Mouse (Mus musculus) thymus, adult 18-20 months (tissue): ENCODE data around the gene Dhdds.
"Not testable (repeated sequence)": the region's sequence is repeated elsewhere in the genome, so short reads cannot be mapped to it uniquely, and the experiment has no call there.

Source experiments
- DNase-seq, 2 experiments: peaks; one replicate each; pipeline ENCODE4 v3.0.0; 2022; ENCODE audit warnings: mixed read lengths in 2 of 2

The Dhdds gene

DNA sequence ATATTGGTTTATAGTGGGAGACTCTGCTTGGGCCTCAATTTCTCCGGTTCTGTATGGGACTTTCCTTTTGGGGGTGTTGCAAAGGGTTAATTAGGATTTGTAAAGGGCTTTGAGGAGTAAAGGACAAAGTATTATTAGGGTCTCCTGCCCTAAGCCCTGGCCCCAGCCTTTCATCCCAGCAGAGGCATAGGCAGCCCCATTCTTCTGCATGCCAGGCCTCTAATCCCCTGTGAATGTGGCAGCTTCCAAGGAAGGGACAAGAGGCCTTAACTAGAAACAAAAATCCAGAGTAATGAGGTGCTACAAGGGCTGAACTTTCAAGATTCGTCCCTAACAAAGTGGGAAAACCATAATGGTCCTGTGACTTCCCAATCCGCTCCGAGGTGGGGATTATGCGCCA, 2.2 kb upstream of the Dhdds start:
- DNase-seq: no peak

DNA sequence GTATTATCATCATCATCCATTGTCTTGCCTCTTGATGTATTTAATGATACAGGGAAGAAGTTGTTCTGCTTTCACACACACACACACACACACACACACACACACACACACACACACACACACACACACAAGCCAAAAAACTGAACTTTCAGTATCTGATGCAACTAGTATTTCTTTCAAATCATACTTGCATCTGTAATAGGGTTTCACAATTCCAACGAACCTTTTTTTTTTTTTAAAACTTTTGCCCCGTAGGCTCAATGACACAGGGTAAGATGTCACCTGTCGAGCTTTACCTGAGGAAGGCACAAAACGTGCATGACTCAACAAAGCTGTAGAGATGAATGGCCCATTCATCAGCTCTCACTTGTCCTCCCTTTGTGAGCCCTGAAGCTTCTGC, 1.5 kb upstream of the Dhdds start:
- no peak for DNase-seq

DNA sequence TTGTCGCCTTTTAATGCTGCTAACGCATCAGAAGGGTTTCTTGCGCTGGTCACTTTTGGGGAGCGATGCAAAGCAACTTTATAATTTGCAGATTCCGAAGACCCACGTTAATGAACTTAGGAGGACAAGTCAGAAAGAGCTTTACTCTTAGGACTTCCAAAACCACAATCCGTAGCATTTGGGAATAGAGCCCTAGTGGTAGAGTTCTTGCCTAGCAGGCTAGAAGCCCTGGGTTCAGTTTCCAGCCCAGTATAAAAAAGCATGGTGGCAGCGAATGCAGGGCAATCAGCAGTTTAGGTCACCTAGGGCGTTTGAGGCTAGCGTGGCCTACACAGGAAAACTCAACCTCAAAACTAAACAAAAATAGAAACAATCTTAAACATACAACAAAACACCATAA, 992 bp upstream of the Dhdds start:
- DNase-seq: no peak

DNA sequence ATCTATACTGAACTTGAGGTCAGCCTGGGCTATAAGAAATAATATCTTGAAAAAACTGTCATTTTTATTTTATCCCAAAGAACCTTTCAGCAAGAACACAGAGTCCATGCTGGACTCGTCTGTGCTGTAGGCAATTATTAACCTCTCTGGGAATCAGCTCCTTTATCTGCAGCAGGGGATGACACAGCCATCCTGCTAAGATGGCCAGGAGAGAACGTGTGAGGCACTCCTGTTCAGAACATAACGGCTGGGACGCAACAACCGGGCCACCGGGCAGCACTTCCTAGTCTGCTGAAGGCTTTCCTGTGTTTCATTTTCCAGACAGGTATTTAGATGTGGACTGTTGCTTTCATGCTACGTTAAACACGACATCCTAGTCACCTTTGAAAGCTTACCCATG, 6.0 kb downstream of the Dhdds start:
- DNase-seq: no peak

DNA sequence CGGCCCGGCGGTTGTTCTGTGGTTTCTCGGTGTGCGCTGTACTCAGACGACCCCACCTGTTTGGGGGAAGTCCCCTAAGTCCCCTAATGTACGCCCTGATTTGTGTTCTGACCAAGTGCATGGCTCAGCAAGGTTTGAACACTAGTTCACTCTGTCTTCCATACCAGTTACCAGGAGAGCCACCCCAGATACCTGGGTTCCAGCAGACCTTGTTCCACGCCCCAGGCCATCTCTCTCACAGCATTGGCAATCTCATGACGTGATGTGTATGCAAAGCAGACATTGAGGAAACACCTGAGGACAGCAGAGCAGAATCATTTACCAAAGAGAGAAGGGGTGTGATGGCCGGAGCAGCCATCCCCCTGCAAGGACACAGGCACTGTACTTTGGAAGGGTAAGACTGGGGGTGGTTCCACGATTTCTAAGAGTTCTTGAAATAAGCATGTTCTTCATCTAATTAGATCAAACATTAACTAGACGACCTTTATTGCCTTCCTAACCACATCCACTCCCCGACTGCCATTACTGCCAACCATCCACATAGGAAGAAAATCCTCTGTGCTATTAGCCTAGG, 9.5 kb downstream of the Dhdds start:
- no peak for DNase-seq

DNA sequence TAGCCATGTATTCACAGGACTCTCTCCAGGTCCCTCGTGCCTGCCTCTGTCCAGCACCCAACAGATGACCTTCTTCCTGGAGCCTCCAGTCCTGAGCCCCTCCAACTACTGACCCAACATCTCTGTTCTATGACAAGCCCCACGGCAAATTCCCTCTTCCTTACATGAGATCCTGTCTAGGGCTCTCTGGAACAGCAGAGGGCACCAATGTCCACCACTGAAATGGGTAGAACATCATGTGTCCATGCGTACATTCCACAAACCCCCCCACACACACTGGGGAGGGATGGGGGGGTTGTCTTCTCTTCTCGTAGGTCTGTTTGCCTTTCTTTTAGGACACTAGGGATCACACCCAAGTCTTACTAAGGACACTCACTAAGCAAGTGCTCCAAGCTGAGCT, 10.7 kb downstream of the Dhdds start:
- no peak for DNase-seq

DNA sequence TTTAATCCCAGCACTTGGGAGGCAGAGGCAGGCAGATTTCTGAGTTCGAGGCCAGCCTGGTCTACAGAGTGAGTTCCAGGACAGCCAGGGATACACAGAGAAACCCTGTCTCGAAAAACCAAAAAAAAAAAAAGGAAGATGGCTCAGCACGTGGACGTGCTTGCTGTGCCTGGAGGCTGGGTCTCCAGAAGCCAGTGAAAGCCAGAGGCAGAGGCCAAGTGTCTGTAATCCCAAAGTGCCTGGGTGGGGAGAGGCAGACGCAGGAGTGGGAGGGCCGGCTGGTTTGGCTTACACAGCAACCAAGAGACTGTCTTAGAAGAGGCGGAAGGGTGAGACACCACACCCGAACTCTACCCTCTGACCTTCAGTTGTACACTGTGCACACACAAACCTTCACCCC, 12.4 kb downstream of the Dhdds start:
- not testable (repeated sequence) for DNase-seq

DNA sequence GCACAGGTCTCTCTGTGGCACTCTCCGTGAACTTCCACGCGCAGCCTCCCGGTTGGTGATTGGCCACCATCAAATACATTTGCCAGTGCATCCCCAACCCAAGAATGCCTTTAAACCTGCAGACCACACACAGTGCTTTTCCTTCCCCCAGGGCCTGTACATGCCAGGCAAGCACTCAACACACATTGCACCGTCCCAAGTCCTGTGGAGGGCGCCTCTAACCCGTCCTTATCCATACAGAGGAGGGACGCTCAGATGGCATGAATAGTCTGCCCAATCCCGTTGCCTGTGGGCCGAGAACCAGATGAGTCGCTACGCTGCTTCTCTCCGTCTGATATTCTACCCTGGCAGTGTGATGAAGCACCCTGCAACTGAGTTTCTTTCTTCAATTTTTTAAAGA, 17.8 kb downstream of the Dhdds start:
- no peak for DNase-seq

DNA sequence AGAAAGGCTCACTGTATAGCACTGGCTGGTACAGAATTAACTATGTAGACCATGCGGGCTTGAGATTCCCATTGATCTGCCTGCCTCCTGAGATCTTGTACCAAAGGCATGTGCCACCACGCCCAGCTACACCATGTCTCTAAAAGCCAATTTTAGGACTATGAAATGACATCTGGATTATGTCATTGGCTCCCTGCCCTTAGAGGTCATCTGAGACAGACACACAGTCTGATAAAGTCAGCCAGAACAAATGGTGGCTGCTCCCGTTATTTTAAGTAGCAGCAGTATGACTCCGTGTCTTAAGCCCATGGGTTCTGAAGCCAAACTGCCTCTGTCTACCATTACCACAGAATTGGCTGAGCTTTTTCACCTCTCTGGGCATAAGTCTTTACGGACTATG, 20.2 kb downstream of the Dhdds start:
- DNase-seq: no peak

DNA sequence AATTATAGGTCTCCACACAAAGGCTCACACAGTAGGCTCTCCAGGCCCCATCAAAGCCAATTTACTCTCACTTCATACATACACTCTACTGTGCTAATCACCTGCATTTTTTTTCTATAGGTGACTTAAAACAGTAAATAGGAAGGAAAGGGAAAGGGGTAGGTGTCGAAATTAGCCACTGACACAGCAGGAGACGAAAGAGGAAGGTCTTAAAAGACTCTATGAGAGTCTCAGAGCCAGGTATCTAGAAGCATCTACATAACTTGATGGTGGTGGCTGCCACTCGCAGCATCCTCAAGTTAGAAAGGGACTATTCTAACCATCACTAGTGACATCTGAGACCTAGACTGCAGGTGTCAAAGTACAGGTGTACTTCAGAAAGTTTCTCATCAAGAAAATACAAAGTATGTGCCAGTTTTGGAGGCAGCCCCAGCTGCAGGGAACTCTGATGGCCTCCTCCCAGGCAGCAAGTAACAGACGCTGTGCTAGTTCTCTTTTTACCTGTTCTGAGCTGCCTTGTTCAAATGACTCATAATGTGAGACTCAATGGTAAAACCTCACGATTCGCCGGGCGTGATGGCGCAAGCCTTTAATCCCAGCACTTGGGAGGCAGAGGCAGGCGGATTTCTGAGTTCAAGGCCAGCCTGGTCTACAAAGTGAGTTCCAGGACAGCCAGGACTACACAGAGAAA, 22.6 kb downstream of the Dhdds start:
- DNase-seq: no peak

DNA sequence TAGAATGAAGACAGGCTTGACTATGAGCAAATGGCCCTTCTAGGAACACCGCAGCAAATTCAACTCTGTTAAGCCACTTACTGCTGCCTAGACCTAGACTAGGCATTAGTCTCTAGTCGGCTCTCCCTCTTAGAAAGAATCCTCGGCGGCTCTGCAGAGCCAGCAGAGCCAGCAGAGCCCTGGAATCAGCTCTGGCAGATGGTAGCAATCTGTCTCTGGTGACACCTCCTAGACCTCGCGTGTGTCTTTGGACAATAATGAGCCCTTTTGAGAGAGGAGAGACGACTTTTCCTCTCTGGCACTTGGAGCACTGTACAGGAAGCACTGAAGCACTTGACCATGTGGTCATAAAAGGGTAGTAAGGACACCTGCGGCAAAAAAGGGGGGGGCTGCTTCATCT, 29.0 kb downstream of the Dhdds start:
- DNase-seq: no peak

DNA sequence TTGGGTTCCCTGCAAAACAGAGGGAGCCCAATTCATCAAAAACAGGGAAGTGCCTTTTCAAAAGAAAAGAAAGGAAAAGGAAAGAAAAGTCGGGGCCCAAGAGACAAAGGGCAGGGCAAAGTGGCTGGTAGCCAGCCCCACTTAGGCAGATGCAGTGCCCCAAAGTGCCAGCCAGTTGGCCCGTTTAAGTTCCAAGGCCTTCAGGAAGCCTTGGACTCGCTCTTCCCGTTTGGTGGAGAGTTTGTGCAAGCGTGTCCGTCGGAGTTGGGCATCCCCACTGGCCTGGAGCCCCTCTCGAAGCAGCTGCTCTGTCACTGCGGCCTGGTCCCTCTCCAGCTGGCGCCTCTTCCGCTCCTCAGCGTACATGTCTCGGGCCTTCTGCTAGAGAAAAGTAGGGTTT, 29.8 kb downstream of the Dhdds start:
- no peak for DNase-seq

DNA sequence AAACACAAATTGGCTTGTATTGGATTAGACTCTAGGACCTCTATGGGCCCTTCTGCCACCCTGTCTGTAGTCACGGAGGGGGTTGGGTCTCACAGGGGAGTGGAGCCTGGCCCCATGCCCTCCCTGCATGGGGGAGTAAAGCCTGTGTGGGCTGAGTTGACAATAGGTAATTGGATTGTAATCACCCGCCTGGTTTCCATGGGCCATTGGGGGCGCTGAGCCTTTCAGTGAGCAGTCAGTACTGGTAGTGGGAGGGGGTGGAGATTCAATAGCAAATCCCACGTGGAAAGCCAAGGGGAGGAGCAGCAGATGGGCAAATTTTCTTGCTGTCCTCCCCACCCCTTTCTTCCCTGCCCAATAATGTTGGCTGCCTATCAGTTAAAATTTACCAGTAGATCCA, 30.5 kb downstream of the Dhdds start:
- DNase-seq: no peak

DNA sequence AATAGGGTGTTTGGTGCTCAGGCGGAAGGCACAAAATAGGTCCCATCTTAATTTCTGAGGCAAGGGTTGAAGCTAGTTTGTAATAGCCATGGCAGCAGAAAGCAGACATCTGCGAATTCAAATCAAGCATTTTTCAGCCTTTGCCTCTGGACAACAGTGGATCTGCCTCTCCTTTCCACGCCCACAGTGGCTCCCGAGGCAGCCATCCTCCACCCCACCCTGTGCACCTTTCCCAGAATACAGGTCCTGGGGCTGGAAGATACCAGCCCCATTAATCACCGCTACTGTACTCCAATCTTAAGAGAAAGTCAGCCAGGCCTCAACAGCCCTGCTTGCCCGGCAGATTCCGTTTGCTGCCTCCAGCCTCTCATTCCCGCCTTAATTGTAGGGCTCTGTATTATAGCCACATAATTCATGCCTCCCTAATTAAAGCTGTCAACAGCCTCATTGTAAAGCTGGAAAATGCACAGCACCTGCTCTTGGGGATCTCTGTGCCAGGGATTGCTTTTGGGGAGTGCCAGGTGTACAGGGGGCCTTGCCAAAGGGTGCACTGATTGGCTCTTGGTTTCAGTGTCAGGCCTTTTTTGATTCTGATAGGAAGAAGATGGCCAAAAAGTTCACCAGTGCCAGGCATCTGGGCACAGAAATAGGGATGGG, 31.5 kb downstream of the Dhdds start:
- no peak for DNase-seq

DNA sequence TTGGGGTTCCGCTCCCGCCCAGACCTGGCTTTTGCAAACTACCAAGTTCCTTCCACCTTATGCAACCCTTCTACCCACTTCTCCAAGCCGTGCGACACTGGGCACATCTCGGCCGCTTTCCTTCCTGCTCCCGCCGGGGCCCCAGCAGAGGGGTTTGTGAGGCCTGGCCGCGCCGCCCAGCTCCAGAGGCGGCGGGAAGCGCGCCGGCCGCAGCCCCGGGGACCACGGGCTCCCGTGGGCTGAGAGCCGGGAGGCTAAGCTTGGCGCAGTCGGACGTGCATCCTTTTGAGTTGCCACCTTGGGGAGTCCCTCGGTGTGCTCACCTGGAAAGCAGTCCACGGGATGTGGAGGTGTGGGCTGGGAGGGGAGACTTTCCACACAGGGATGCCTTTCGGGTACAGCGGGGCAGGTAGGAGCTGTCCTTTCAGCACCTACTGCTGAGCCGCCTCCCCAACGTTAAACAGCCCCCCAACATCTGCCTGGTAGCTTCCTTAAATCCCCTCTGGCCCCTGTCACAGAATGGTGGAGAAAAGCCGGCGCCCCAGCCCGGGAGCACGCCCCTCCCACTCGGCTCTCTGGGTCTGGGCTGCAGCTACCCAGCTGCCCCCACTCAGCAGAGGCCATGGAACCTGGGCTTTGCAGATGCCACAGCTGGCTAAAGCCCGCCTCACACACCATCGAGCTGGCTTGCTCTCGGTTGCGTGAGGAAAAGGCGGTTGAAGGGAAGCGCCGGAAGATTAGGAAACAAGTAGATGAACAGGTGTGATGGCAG, 32.4 kb downstream of the Dhdds start, which contains the start of gene Hmgn2:
Hmgn2 (minus strand) TSS at position 501 of the 772 bp plus-strand sequence.
- DNase-seq: peak; percentile 44 to 57

DNA sequence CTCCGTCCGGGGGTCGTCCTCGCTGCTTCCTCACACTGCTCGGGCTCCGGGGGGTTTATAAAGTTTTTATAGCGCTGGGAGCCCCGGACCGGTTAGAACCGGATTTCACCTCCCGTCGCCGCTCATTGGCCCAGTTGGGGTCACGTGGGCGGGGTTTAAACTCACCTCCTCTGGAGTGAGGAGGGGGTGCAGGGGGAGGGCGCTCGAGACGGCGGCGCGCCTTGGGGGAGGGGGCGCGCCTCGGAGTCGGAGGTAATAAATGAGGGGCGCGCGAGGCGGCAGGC, 32.9 kb downstream of the Dhdds start:
- DNase-seq: peak; percentile 82 to 91

DNA sequence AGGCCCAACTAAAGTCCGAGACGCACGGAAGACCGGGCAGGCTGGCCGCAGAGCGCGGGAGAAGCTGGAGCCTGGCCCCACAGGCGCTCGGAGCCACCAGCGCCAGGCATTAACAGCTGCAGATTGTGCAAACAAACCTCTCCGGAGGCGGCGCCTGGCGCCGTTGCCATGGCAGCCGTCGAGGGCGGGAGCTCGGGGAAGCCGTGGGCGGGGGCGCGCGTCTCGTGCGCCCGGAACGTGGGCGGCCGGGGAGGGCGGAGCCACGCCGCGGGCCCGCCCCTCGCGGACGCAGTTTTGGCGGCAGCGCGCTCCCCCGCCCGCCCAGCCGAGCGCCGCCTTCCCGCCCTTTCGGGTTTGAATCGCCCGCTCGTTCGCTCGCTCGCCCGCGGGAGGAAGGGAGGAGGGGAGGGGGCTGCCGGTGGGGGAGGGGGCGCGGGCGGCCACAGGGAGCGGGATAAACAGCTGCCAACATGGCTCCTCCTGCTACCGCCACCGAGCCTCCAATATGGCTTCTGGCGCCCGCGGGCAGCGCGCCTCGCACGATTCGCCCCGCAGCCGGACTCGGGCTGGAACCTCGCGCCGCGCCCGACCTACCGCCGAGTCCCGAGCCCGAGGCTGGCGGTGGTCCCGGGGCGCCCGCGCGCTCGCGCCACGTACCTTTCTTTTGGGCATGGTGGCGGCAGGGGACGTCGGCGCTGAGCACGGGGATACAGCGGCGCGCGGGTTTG, 33.4 kb downstream of the Dhdds start:
- peak; percentile 96 to 97 for DNase-seq

DNA sequence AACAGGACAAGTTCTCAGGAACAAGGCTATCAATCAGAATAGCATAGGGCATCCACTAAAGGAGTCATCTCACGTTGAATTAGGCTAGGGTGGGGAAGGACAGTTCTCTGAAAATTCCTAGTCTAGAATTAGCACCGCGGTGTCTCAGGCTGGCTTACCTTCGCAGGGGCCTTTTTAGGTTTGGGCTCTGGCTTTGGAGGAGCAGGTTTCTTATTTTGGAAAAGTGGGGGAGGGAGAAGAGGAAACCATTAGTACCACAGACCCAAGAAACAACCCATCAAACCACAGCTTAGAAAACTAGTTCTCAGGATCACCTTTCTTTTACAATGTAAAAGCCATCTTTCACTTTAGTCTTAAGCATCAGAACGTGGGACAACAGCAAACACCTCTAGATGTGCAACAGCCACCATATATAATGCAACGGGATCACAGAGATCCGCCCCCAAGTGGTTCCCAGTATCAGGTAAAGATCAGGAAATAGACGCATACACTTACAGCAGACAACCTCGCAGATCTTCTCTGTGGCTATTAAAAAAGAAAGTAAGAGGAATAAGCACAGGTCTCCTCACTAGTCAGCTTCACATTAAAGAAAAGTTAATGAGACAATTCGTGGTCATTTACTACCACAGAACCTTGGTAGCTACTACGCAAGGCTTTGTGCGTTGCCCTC, 34.3 kb downstream of the Dhdds start:
- DNase-seq: no peak

DNA sequence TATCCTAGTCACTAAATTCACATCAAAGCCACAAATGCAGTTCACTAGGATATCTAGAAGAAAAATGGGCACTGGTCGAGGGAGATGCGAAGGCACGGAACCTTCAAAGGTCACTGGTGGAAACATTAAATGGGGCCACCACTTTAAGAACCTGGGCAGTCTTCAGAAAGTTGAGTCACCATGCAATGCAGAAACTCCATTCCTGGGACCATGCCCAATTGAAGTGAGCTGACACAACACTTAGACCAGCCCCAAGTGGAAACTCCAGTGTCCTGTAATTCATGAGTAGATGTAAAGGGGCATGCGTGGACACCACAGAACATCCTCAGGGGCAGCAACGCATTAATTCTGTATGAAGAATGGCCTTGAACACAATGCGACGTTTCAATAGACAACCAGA, 38.2 kb downstream of the Dhdds start:
- no peak for DNase-seq

DNA sequence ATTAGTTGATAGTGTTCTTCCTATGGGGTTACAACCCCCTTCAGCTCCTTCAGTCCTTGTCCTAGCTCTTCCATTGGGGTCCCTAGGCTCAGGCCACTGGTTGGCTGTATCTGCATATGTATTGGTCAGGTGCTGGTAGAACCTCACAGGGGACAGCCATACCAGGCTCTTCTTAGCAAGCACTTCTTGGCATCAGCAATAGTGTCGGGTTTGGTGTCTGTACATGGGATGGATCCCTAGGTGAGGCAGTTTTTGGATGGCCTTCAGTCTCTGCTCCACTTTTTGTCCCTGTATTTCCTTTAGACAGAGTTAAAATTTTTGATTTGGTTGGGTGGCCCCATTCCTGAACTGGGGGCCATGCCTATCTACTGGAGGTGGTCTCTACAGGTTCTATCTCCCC, 41.8 kb downstream of the Dhdds start:
- DNase-seq: no peak

DNA sequence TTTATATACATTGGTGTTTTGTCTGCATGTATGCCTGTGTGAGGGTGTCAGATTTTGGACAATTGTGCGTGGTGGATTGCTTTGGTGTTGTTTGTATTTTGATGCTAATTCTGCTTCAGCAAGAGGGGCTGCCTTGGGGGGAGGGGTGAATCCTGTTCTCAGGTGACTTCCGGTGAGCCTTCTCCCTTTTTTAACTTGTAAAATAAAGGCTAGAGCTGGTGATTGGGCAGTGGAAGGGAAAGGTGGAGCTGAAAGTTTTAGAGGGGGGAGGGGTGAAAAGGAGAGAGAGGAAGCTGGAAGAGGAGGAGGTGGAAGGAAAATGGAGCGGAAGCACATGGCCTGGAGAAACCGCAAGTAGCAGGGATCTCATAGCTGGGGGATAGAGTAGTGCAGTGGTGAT, 44.4 kb downstream of the Dhdds start:
- DNase-seq: no peak

DNA sequence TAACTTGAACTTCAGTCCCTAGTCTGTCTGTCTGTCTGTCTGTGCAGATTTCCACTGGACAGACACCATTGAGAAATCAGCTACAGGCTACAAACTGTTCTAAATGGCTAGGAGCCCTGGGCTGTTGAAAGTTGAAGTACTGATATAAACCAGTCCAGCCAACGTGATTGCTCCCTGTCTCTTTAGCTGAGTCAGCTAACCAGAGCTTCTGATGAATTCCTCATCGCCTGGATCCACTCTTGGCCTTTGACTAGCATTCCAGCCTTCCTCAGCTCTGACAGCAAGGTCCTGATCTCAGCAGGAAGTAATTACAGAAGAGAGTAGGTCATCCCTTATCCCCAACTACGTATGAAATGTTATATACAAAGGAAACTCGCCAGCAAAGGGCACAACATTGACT, 54.0 kb downstream of the Dhdds start:
- no peak for DNase-seq

DNA sequence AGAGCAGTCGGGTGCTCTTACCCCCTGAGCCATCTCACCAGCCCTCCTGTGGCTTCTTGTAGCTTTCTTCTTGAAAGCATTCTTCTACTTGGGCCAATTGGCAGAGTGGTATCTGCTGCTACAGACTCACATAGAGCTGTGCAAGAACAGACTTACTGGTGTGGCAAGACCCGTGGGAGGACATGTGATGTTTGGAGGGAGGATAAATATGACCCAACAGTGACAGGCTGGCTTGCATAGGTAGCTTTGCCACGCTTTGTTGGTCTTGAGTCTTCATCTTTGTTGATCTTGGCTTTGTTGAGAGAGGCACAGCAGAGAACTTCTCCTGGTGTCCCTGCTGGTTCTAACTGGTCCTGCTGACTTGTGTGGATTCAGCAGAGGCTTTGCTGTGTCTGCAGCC, 56.9 kb downstream of the Dhdds start:
- DNase-seq: no peak
